In genomic region chr15:90991843-90992242, GRCm38 (mm10) we compare ENCODE assay signal across 21 mouse cellular contexts. TPM values are rescaled to one million over a fixed set of nuclear protein-coding genes. Genes with fewer than 3 reads are reported as not detected.
DNase-seq lines count a peak whose midpoint lies in the region; ATAC-seq and TF ChIP-seq lines count a peak whose summit lies in the region.
"Had no signal": no experiment of that assay in that cellular context is flagged by ENCODE, and none has a peak within 500 bp of the region (broad histone marks: within the 10 kb centered on the region; RNA-seq: fewer than 3 reads in every experiment).

No protein-coding gene starts in this region.

- H3K36me3 ChIP-seq in limb, embryonic 13.5 days: no peaks in the 10 kb centered on the region; the same call in 1 of the 2 replicates
- no peaks in the 10 kb centered on the region for H3K36me3 ChIP-seq in limb, embryonic 10.5 days
- H3K36me3 ChIP-seq in limb, embryonic 14.5 days (ENCODE audit: control insufficient read depth, insufficient read depth, low read length): no peaks in the 10 kb centered on the region
- no peaks in the 10 kb centered on the region for H3K36me3 ChIP-seq in lung, postnatal 0 days (ENCODE audit: insufficient read depth, low read length)
- H3K36me3 ChIP-seq: embryonic facial prominence, embryonic 12.5 days had no signal

- peak; percentile 59; the same call in 1 of the 2 replicates for ATAC-seq in limb, embryonic 13.5 days (ENCODE audit: low FRiP score, low read depth)
- ATAC-seq in Patski: peak; percentile 80
- no peak for ATAC-seq in limb, embryonic 14.5 days (ENCODE audit: low FRiP score, low read depth)
- no peak for ATAC-seq in lung, postnatal 0 days
- ATAC-seq: forebrain, embryonic 13.5 days; forebrain, postnatal 0 days; hindbrain, embryonic 16.5 days; inflammation-experienced regulatory T-cells, adult 6 months had no signal

- H3K4me2 ChIP-seq in limb, embryonic 13.5 days (replicated peaks): no peak overlapping the region
- H3K4me2 ChIP-seq in limb, embryonic 14.5 days (replicated peaks; ENCODE audit: low read depth, low read length, severe bottlenecking): no peak overlapping the region
- H3K4me2 ChIP-seq in lung, postnatal 0 days (replicated peaks; ENCODE audit: low read depth, low read length): no peak overlapping the region
- H3K4me2 ChIP-seq: embryonic facial prominence, embryonic 12.5 days; forebrain, embryonic 13.5 days; hindbrain, embryonic 12.5 days had no signal

- TF ChIP-seq POLR2A in limb, embryonic 14.5 days (IDR thresholded peaks at IDR 0.05; ENCODE audit: borderline replicate concordance, extremely low read depth, insufficient read depth, insufficient read length): no peak

- no peak for DNase-seq in limb, embryonic 10.5 days (ENCODE audit: low spot score)
- no peak for DNase-seq in Patski (ENCODE audit: low read depth, low spot score)
- peak; percentile 44 for DNase-seq in limb, embryonic 14.5 days (ENCODE audit: low spot score)
- DNase-seq in Muller cell, postnatal 12 days (ENCODE audit: inconsistent ontology term): no peak
- no peak for DNase-seq in lung, postnatal 0 days (ENCODE audit: low spot score)
- DNase-seq: B cell, adult 2 months; cerebellum, adult 18-20 months; cerebellum, adult 9-11 months; cerebellum, postnatal 36 days; forebrain, postnatal 0 days; gastrocnemius, postnatal 25 days; heart, postnatal 4 days; kidney, adult 11 months had no signal

- peaks cover 12% of the 10 kb centered on the region for H3K4me1 ChIP-seq in limb, embryonic 13.5 days
- H3K4me1 ChIP-seq in limb, embryonic 10.5 days: no peaks in the 10 kb centered on the region
- 0 out of 2 replicates have a peak, but pooled peaks cover 9% of the 10 kb centered on the region for H3K4me1 ChIP-seq in limb, embryonic 14.5 days (ENCODE audit: control insufficient read depth, insufficient read depth, low read length)
- no peaks in the 10 kb centered on the region for H3K4me1 ChIP-seq in lung, postnatal 0 days (ENCODE audit: insufficient read depth, low read depth, low read length)
- H3K4me1 ChIP-seq: forebrain, embryonic 13.5 days; heart, embryonic 10.5 days; hindbrain, embryonic 12.5 days had no signal

- 35% methylated on average over 4 of the region's 4 CpGs for WGBS in limb, embryonic 13.5 days
- 87% methylated on average over 4 of the region's 4 CpGs for WGBS in limb, embryonic 10.5 days
- 33% methylated on average over 4 of the region's 4 CpGs for WGBS in limb, embryonic 14.5 days
- 77% methylated on average over 4 of the region's 4 CpGs for WGBS in lung, postnatal 0 days

- POLR2A ChIA-PET in Patski (lab: Charles Lee): no interaction called here

- in situ Hi-C loops in Patski (cut with MboI; ENCODE audit: low pct_unique_long_range_greater_than_20kb): loop anchor here (10.0 kb wide), 1 partner anchor 303 kb away; no protein-coding TSS in a partner anchor

- TF ChIP-seq EP300 in lung, postnatal 0 days (IDR thresholded peaks at IDR 0.05): no peak

- TF ChIP-seq CTCF in Patski (IDR thresholded peaks at IDR 0.05): no peak
- no peak for TF ChIP-seq CTCF in lung, postnatal 0 days (IDR thresholded peaks at IDR 0.05)

- no peak overlapping the region for H3K9ac ChIP-seq in limb, embryonic 13.5 days
- H3K9ac ChIP-seq in limb, embryonic 14.5 days (ENCODE audit: low read depth, low read length, severe bottlenecking): no peak overlapping the region
- no peak overlapping the region for H3K9ac ChIP-seq in lung, postnatal 0 days (replicated peaks; ENCODE audit: low read depth)
- H3K9ac ChIP-seq: embryonic facial prominence, embryonic 12.5 days; forebrain, embryonic 13.5 days; forebrain, postnatal 0 days; hindbrain, embryonic 12.5 days had no signal

- no peak overlapping the region for H3K4me3 ChIP-seq in limb, embryonic 13.5 days
- no peak overlapping the region for H3K4me3 ChIP-seq in limb, embryonic 10.5 days
- no peak overlapping the region for H3K4me3 ChIP-seq in limb, embryonic 14.5 days (replicated peaks; ENCODE audit: low read length)
- H3K4me3 ChIP-seq in lung, postnatal 0 days (ENCODE audit: low read depth, low read length): no peak overlapping the region
- H3K4me3 ChIP-seq: embryonic facial prominence, embryonic 12.5 days; forebrain, embryonic 13.5 days; heart, embryonic 10.5 days; hindbrain, embryonic 12.5 days had no signal

- H3K9me3 ChIP-seq in limb, embryonic 13.5 days: no peaks in the 10 kb centered on the region
- H3K9me3 ChIP-seq in limb, embryonic 10.5 days (replicated peaks): no peaks in the 10 kb centered on the region
- no peaks in the 10 kb centered on the region for H3K9me3 ChIP-seq in limb, embryonic 14.5 days (ENCODE audit: control insufficient read depth, low read length)
- H3K9me3 ChIP-seq in lung, postnatal 0 days (ENCODE audit: low read length): no peaks in the 10 kb centered on the region
- H3K9me3 ChIP-seq: embryonic facial prominence, embryonic 12.5 days; forebrain, embryonic 13.5 days; heart, embryonic 10.5 days; hindbrain, embryonic 12.5 days had no signal

- H3K27ac ChIP-seq in limb, embryonic 13.5 days: no peak overlapping the region
- H3K27ac ChIP-seq in limb, embryonic 10.5 days: no peak overlapping the region
- H3K27ac ChIP-seq in limb, embryonic 14.5 days (replicated peaks; ENCODE audit: low read depth, low read length): no peak overlapping the region
- no peak overlapping the region for H3K27ac ChIP-seq in lung, postnatal 0 days (ENCODE audit: low read length)
- H3K27ac ChIP-seq: embryonic facial prominence, embryonic 12.5 days; forebrain, embryonic 13.5 days; heart, embryonic 10.5 days; hindbrain, embryonic 12.5 days had no signal

- H3K27me3 ChIP-seq in limb, embryonic 13.5 days: no peaks in the 10 kb centered on the region
- no peaks in the 10 kb centered on the region for H3K27me3 ChIP-seq in limb, embryonic 10.5 days (ENCODE audit: low read depth, poor library complexity, severe bottlenecking)
- no peaks in the 10 kb centered on the region for H3K27me3 ChIP-seq in Patski
- H3K27me3 ChIP-seq in limb, embryonic 14.5 days (ENCODE audit: control insufficient read depth, insufficient read depth, low read length): no peaks in the 10 kb centered on the region
- no peaks in the 10 kb centered on the region for H3K27me3 ChIP-seq in lung, postnatal 0 days (replicated peaks; ENCODE audit: insufficient read depth, low read length)
- H3K27me3 ChIP-seq: CH12.LX; embryonic facial prominence, embryonic 12.5 days; forebrain, embryonic 13.5 days; hindbrain, embryonic 12.5 days had no signal

- CTCF ChIA-PET in Patski (lab: Charles Lee): interaction anchor here (0.8 to 1.8 kb wide), 8 partner anchors 16 to 388 kb away, joined by 3 to 6 read pairs (median 3); no protein-coding TSS in a partner anchor

RNA-seq across cellular contexts. Expression of gene Kif21a, which starts 57.9 kb away (rescaled TPM):
- 6.7 and 7.3 TPM in 2 replicates for polyA plus RNA-seq in limb, embryonic 13.5 days (2015; fragmentation: Nextera tagmentation; extraction: Ambion mirVana)
- polyA plus RNA-seq in limb, embryonic 10.5 days (2016; fragmentation: Nextera tagmentation; extraction: Ambion mirVana): 2.1 and 3.1 TPM in 2 replicates
- 32.5 TPM for polyA plus RNA-seq in Patski (2021)
- polyA plus RNA-seq in limb, embryonic 14.5 days (2012; rRNA removed): 8.6 and 13.7 TPM in 2 replicates
- polyA plus RNA-seq in limb, embryonic 14.5 days (2014; fragmentation: Nextera tagmentation; extraction: Ambion mirVana): 8.5 and 10.0 TPM in 2 replicates
- polyA plus RNA-seq in lung, postnatal 0 days (2015; fragmentation: Nextera tagmentation; extraction: Ambion mirVana): 4.6 and 5.0 TPM in 2 replicates
- polyA plus RNA-seq: inflammation-experienced regulatory T-cells, adult 6 months had no signal

Comparison
In these comparisons a context has a peak if more than half of its experiments do, and no peak if none do; other contexts are left out.
1. ATAC-seq: peak in limb, embryonic 13.5 days (single experiment) and Patski (single experiment); none in limb, embryonic 14.5 days (single experiment) and lung, postnatal 0 days (single experiment).